Mouse (Mus musculus): ENCODE results near the gene Ly6g6f. TPM values are rescaled to one million over a fixed set of nuclear protein-coding genes. Genes with fewer than 3 reads are reported as not detected.

Gene Ly6g6f
- total RNA-seq, 2 experiments from 2014 or later: not detected

GRCm38 (mm10) chr17:35079778-35080177 lies 5.6 kb downstream of the Ly6g6f start:
- DNase-seq (ENCODE audit: low spot score in 2 of 2): no peak

GRCm38 (mm10) chr17:35077786-35078233 lies 7.6 kb downstream of the Ly6g6f start, which contains the start of gene Ly6g6d:
Gene Ly6g6d, minus strand, starts transcription at chr17:35078065.
- DNase-seq (ENCODE audit: low spot score in 2 of 2): no peak

GRCm38 (mm10) chr17:35077285-35077684 lies 8.1 kb downstream of the Ly6g6f start:
- no peak for DNase-seq (ENCODE audit: low spot score in 2 of 2)

GRCm38 (mm10) chr17:35076507-35077176 lies 8.8 kb downstream of the Ly6g6f start, which contains the start of gene Ly6g6e:
Gene Ly6g6e, plus strand, starts transcription at chr17:35076902.
- no peak for DNase-seq (ENCODE audit: low spot score in 2 of 2)

GRCm38 (mm10) chr17:35074097-35074496 lies 11.3 kb downstream of the Ly6g6f start:
- no peak for DNase-seq (ENCODE audit: low spot score in 2 of 2)

GRCm38 (mm10) chr17:35071454-35071853 lies 14.0 kb downstream of the Ly6g6f start:
- DNase-seq (ENCODE audit: low spot score in 2 of 2): no peak

- no peak for DNase-seq (ENCODE audit: low spot score in 2 of 2)
These were observed 14.7 kb downstream of the Ly6g6f start for GRCm38 (mm10) chr17:35070556-35071229.

GRCm38 (mm10) chr17:35068213-35068914 lies 17.0 kb downstream of the Ly6g6f start:
- DNase-seq (ENCODE audit: low spot score in 2 of 2): no peak

GRCm38 (mm10) chr17:35066084-35066483 lies 19.3 kb downstream of the Ly6g6f start, which contains the start of gene Mpig6b:
Gene Mpig6b, minus strand, starts transcription at chr17:35066184.
- no peak for DNase-seq (ENCODE audit: low spot score in 2 of 2)

- DNase-seq (ENCODE audit: low spot score in 2 of 2): no peak
These were observed 20.2 kb downstream of the Ly6g6f start, which contains the start of gene Ly6g6c for GRCm38 (mm10) chr17:35064951-35065947. Gene Ly6g6c, plus strand, starts transcription at chr17:35065388.

GRCm38 (mm10) chr17:35064378-35064877 lies 21.0 kb downstream of the Ly6g6f start:
- DNase-seq (ENCODE audit: low spot score in 2 of 2): no peak

GRCm38 (mm10) chr17:35063466-35063865 lies 21.9 kb downstream of the Ly6g6f start:
- DNase-seq (ENCODE audit: low spot score in 2 of 2): no peak

GRCm38 (mm10) chr17:35061299-35061698 lies 24.1 kb downstream of the Ly6g6f start:
- DNase-seq (ENCODE audit: low spot score in 2 of 2): no peak

- no peak for DNase-seq (ENCODE audit: low spot score in 2 of 2)
These were observed 24.6 kb downstream of the Ly6g6f start for GRCm38 (mm10) chr17:35060737-35061297.

- no peak for DNase-seq (ENCODE audit: low spot score in 2 of 2)
These were observed 25.3 kb downstream of the Ly6g6f start for GRCm38 (mm10) chr17:35060071-35060470.

- peak; percentile 62 to 76 for DNase-seq (ENCODE audit: low spot score in 2 of 2)
These were observed 26.2 kb downstream of the Ly6g6f start, which contains the start of gene Ddah2 for GRCm38 (mm10) chr17:35058911-35059892. Gene Ddah2, plus strand, starts transcription at chr17:35059035.

- DNase-seq (ENCODE audit: low spot score in 2 of 2): no peak
These were observed 27.1 kb downstream of the Ly6g6f start for GRCm38 (mm10) chr17:35058316-35058715.

- no peak for DNase-seq (ENCODE audit: low spot score in 2 of 2)
These were observed 28.3 kb downstream of the Ly6g6f start for GRCm38 (mm10) chr17:35057090-35057489.
